Comparison of ENCODE assay signal across 19 mouse cellular contexts in the genomic region with DNA sequence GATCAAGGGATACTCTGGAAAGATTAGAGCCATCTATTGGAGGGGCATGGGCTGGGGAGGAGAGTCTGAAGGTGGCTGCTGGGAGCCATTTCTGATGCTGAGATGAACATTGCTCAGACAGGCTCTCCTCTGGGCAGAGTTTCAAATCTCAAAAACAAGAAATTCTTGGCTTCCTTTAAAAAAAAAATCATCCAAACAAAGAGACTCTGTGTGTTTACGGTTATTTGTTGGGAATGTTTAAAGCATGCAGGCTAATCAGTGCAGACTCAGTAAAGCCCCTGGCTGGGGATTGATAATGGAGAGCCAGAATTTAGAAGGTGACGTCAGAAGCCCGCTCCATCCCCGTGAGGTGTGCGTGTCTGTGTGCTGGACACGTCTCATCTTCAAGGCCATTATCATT.
"Had no signal": no experiment of that assay in that cellular context is flagged by ENCODE, and none has a peak within 500 bp of the region (broad histone marks: within the 10 kb centered on the region; RNA-seq: fewer than 3 reads in every experiment).

No protein-coding gene starts in this region.

- H3K36me3 ChIP-seq: limb, embryonic 12.5 days; limb, embryonic 15.5 days; midbrain, embryonic 12.5 days; midbrain, embryonic 15.5 days; neural tube, embryonic 13.5 days had no signal

- H3K4me2 ChIP-seq: limb, embryonic 12.5 days; limb, embryonic 15.5 days; liver, embryonic 11.5 days; midbrain, embryonic 12.5 days; midbrain, embryonic 15.5 days; neural tube, embryonic 13.5 days had no signal

- ATAC-seq: inflammation-experienced regulatory T-cells, adult 6 months; intestine, embryonic 16.5 days; liver, postnatal 0 days; midbrain, embryonic 15.5 days had no signal

- H3K9me3 ChIP-seq: limb, embryonic 12.5 days; limb, embryonic 15.5 days; midbrain, embryonic 12.5 days; midbrain, embryonic 15.5 days; neural tube, embryonic 13.5 days had no signal

- H3K27ac ChIP-seq: limb, embryonic 12.5 days; limb, embryonic 15.5 days; liver, embryonic 14.5 days; midbrain, embryonic 12.5 days; midbrain, embryonic 15.5 days; neural tube, embryonic 13.5 days had no signal

- H3K9ac ChIP-seq: limb, embryonic 12.5 days; limb, embryonic 15.5 days; liver, embryonic 14.5 days; liver, postnatal 0 days; midbrain, embryonic 12.5 days; midbrain, embryonic 15.5 days; neural tube, embryonic 13.5 days had no signal

- DNase-seq: kidney, adult 18-20 months; kidney, adult 9 months; kidney, postnatal 14 days; kidney, postnatal 4 days; left cerebral cortex, postnatal 4 days; liver, postnatal 0 days; lung, postnatal 4 days; retina, postnatal 1 day; thymus, postnatal 25 days had no signal

- H3K27me3 ChIP-seq: limb, embryonic 12.5 days; limb, embryonic 15.5 days; midbrain, embryonic 12.5 days; midbrain, embryonic 15.5 days had no signal

- H3K4me3 ChIP-seq: limb, embryonic 12.5 days; limb, embryonic 15.5 days; midbrain, embryonic 12.5 days; midbrain, embryonic 15.5 days; myocyte; neural tube, embryonic 13.5 days had no signal
